ENCODE assay signal across 45 mouse cellular contexts in genomic region chr11:85194206-85194605, GRCm38 (mm10). TPM values are rescaled to one million over a fixed set of nuclear protein-coding genes. Genes with fewer than 3 reads are reported as not detected.
"Had no signal": no experiment of that assay in that cellular context is flagged by ENCODE, and none has a peak within 500 bp of the region (broad histone marks: within the 10 kb centered on the region; RNA-seq: fewer than 3 reads in every experiment).

No protein-coding gene starts in this region.

- DNase-seq: heart, postnatal 10 days; heart, postnatal 14 days; heart, postnatal 36 days; heart, postnatal 4 days; kidney, adult 11 months; kidney, adult 18-20 months; kidney, adult 2 months; kidney, adult 8-10 months; kidney, adult 9 months; kidney, postnatal 10 days; kidney, postnatal 14 days; kidney, postnatal 25 days; kidney, postnatal 36 days; kidney, postnatal 4 days; layer of hippocampus, adult 9-11 months; layer of hippocampus, postnatal 36 days had no signal

- H3K9ac ChIP-seq: heart, embryonic 12.5 days; heart, embryonic 13.5 days; heart, embryonic 15.5 days; hindbrain, embryonic 12.5 days; hindbrain, embryonic 13.5 days; hindbrain, embryonic 14.5 days; hindbrain, embryonic 15.5 days; intestine, embryonic 15.5 days; kidney, embryonic 15.5 days had no signal

- H3K27ac ChIP-seq: heart, embryonic 10.5 days; heart, embryonic 13.5 days; heart, embryonic 15.5 days; hindbrain, embryonic 10.5 days; hindbrain, embryonic 12.5 days; hindbrain, embryonic 13.5 days; hindbrain, embryonic 14.5 days; hindbrain, embryonic 15.5 days; hindbrain, postnatal 0 days; intestine, embryonic 15.5 days; kidney, embryonic 15.5 days; kidney, postnatal 0 days; layer of hippocampus, adult 2 months had no signal

- H3K4me2 ChIP-seq: heart, embryonic 11.5 days; heart, embryonic 12.5 days; heart, embryonic 13.5 days; heart, embryonic 15.5 days; hindbrain, embryonic 12.5 days; hindbrain, embryonic 13.5 days; hindbrain, embryonic 14.5 days; hindbrain, embryonic 15.5 days; intestine, embryonic 15.5 days; kidney, embryonic 15.5 days had no signal

- ATAC-seq: hindbrain, embryonic 16.5 days; hindbrain, postnatal 0 days; inflammation-experienced regulatory T-cells, adult 6 months; intestine, embryonic 15.5 days; intestine, embryonic 16.5 days; intestine, postnatal 0 days had no signal

- H3K9me3 ChIP-seq: heart, embryonic 10.5 days; heart, embryonic 12.5 days; heart, embryonic 13.5 days; heart, embryonic 15.5 days; hindbrain, embryonic 10.5 days; hindbrain, embryonic 12.5 days; hindbrain, embryonic 13.5 days; hindbrain, embryonic 15.5 days; intestine, embryonic 15.5 days; kidney, embryonic 15.5 days had no signal

- H3K4me1 ChIP-seq: heart, embryonic 10.5 days; heart, embryonic 12.5 days; heart, embryonic 13.5 days; heart, embryonic 15.5 days; hindbrain, embryonic 10.5 days; hindbrain, embryonic 12.5 days; hindbrain, embryonic 13.5 days; hindbrain, embryonic 15.5 days; intestine, embryonic 15.5 days; kidney, embryonic 15.5 days had no signal

- H3K27me3 ChIP-seq: heart, embryonic 12.5 days; heart, embryonic 13.5 days; heart, embryonic 15.5 days; hindbrain, embryonic 12.5 days; hindbrain, embryonic 13.5 days; hindbrain, embryonic 15.5 days; intestine, embryonic 15.5 days; kidney, embryonic 15.5 days had no signal

- H3K4me3 ChIP-seq: heart, embryonic 10.5 days; heart, embryonic 12.5 days; heart, embryonic 13.5 days; heart, embryonic 15.5 days; hindbrain, embryonic 10.5 days; hindbrain, embryonic 12.5 days; hindbrain, embryonic 13.5 days; hindbrain, embryonic 15.5 days; intestine, embryonic 15.5 days; kidney, embryonic 15.5 days; layer of hippocampus, adult 2 months had no signal

RNA-seq across cellular contexts. Expression of gene 1700125H20Rik, which starts 24.0 kb away (rescaled TPM):
- total RNA-seq: heart, postnatal 10 days; heart, postnatal 14 days; heart, postnatal 25 days; heart, postnatal 36 days; hematopoietic stem cell, adult 5-6 weeks; hindbrain, postnatal 0 days; layer of hippocampus, adult 18-20 months; layer of hippocampus, postnatal 25 days; layer of hippocampus, postnatal 36 days had no signal
- polyA plus RNA-seq: heart, embryonic 10.5 days; heart, embryonic 11.5 days; heart, embryonic 12.5 days; heart, embryonic 14.5 days; heart, embryonic 15.5 days; heart, embryonic 16.5 days; inflammation-experienced regulatory T-cells, adult 6 months; intestine, embryonic 14.5 days; intestine, embryonic 15.5 days; intestine, embryonic 16.5 days; kidney, adult 2 months; kidney, embryonic 14.5 days; kidney, embryonic 16.5 days; large intestine, adult 2 months had no signal
